Mouse (Mus musculus): Measurements from ENCODE around the gene Map2k3. TPM values are rescaled to one million over a fixed set of nuclear protein-coding genes. Genes with fewer than 3 reads are reported as not detected.
"Not testable (repeated sequence)": the region's sequence is repeated elsewhere in the genome, so short reads cannot be mapped to it uniquely, and the experiment has no call there.

Gene Map2k3
- 92.1 and 92.2 TPM in 2 replicates for polyA plus RNA-seq (2015; fragmentation: Nextera tagmentation; extraction: Ambion mirVana)

GRCm38 (mm10) chr11:60931869-60932481 is at the start of gene Map2k3:
Gene Map2k3, plus strand, starts transcription at chr11:60932033.
- no peaks in the 10 kb centered on the region for H3K9me3 ChIP-seq
- peak within 1 kb of the TSS; percentile 91 for H3K4me2 ChIP-seq
- H3K27me3 ChIP-seq = no peaks in the 10 kb centered on the region
- under 1% methylated on average over 59 of the region's 59 CpGs for WGBS
- peaks cover 63% of the 10 kb centered on the region for H3K4me1 ChIP-seq
- H3K27ac ChIP-seq = peak within 1 kb of the TSS; percentile 65
- H3K9ac ChIP-seq = peak within 1 kb of the TSS; percentile 90
- ATAC-seq (ENCODE audit: insufficient number of reproducible peaks, insufficient read depth, low FRiP score, low TSS enrichment, low read depth) = peak; percentile 91
- 0 out of 2 replicates have a peak, but pooled peaks cover 2% of the 10 kb centered on the region for H3K36me3 ChIP-seq
- peak within 1 kb of the TSS; percentile 94 for H3K4me3 ChIP-seq

DNA sequence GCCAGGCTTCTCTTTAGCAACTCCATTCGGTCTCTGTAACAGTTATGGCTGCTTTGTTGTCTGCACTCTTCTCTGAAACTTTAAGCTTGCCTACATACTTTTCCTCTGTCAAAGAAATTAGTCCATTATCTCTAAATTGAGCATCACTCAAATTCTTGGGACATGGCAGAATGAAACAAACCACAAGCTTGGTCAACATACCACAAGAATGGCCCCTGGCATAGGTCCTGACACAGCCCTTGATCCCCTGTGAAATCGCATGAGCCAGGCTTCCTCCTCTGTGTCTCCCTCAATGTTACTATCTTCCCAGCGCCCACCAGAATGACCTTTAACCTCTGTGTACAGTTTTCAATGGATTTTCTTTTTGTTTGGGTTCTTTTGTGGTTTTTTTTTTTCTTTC is 49.4 kb upstream of the Map2k3 start:
- Histone ChIP-seq H3K9ac (no peak overlapping the region), H3K27me3 (no peaks in the 10 kb centered on the region), H3K36me3 (no peaks in the 10 kb centered on the region), H3K4me2 (no peak overlapping the region), H3K9me3 (no peaks in the 10 kb centered on the region), H3K4me3 (no peak overlapping the region), H3K4me1 (peaks cover 12% of the 10 kb centered on the region), H3K27ac (no peak overlapping the region)
- ATAC-seq (ENCODE audit: insufficient number of reproducible peaks, insufficient read depth, low FRiP score, low TSS enrichment, low read depth) = no peak
- WGBS = 72% methylated on average over 3 of the region's 3 CpGs

DNA sequence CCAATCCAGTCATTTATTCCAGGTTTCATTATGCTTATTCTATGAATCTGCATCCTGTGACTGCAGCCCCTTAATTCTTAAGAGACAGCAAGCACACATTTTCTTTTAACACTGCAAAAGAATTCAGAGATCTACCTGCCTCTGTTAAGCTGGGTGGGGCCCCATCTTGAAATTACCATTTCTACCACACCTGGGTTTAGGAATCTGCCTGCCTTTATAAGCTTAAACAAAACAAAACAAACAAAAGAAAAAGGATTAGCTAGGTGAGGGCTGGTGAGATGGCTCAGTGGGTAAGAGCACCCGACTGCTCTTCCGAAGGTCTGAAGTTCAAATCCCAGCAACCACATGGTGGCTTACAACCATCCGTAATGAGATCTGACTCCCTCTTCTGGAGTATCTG is 44.8 kb upstream of the Map2k3 start:
- not testable (repeated sequence) for H3K4me1 ChIP-seq; H3K4me3 ChIP-seq; ATAC-seq (ENCODE audit: insufficient number of reproducible peaks, insufficient read depth, low FRiP score, low TSS enrichment, low read depth); H3K36me3 ChIP-seq; H3K4me2 ChIP-seq; H3K9me3 ChIP-seq; H3K27ac ChIP-seq; H3K27me3 ChIP-seq; H3K9ac ChIP-seq
- 81% methylated on average over 3 of the region's 3 CpGs for WGBS

DNA sequence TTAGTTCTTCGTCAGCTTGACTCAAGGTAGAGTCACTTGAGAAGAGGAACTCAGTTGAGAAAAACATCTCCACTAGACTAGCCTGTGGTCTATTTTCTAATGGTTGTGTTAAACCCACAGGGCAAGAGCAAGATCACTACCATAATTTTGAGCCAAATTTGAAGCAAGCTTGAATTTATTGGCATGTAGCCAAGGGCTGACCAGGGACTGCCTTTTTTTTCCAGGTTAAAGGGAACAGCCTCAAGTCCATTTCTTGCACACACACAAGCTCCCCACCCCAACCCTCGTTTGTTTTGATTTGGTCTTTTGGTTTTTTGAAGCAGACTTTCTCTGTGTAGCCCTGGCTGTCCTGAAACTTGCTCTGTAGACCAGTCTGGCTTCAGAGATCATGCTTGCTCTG is 42.0 kb upstream of the Map2k3 start:
- Histone ChIP-seq H3K9me3 (no peaks in the 10 kb centered on the region), H3K4me3 (no peak overlapping the region), H3K27ac (no peak overlapping the region), H3K4me2 (no peak overlapping the region), H3K36me3 (no peaks in the 10 kb centered on the region), H3K4me1 (no peaks in the 10 kb centered on the region), H3K27me3 (no peaks in the 10 kb centered on the region), H3K9ac (no peak overlapping the region)
- ATAC-seq (ENCODE audit: insufficient number of reproducible peaks, insufficient read depth, low FRiP score, low TSS enrichment, low read depth) = no peak
- 49% methylated on average over 2 of the region's 2 CpGs for WGBS

GRCm38 (mm10) chr11:60890286-60890685 is 41.5 kb upstream of the Map2k3 start:
- no peak for ATAC-seq (ENCODE audit: insufficient number of reproducible peaks, insufficient read depth, low FRiP score, low TSS enrichment, low read depth)
- H3K4me1 ChIP-seq = no peaks in the 10 kb centered on the region
- no peaks in the 10 kb centered on the region for H3K27me3 ChIP-seq
- WGBS = 42% methylated on average over 6 of the region's 6 CpGs
- no peak overlapping the region for H3K4me3 ChIP-seq
- H3K9ac ChIP-seq = no peak overlapping the region
- H3K9me3 ChIP-seq = no peaks in the 10 kb centered on the region
- H3K4me2 ChIP-seq = no peak overlapping the region
- no peaks in the 10 kb centered on the region for H3K36me3 ChIP-seq
- H3K27ac ChIP-seq = no peak overlapping the region

GRCm38 (mm10) chr11:60890744-60891143 is 41.1 kb upstream of the Map2k3 start:
- 46% methylated on average over 3 of the region's 3 CpGs for WGBS
- Histone ChIP-seq H3K27me3 (no peaks in the 10 kb centered on the region), H3K4me3 (no peak overlapping the region), H3K9me3 (no peaks in the 10 kb centered on the region), H3K4me1 (peaks cover 3% of the 10 kb centered on the region), H3K4me2 (no peak overlapping the region), H3K27ac (no peak overlapping the region), H3K9ac (no peak overlapping the region), H3K36me3 (no peaks in the 10 kb centered on the region)
- no peak for ATAC-seq (ENCODE audit: insufficient number of reproducible peaks, insufficient read depth, low FRiP score, low TSS enrichment, low read depth)

GRCm38 (mm10) chr11:60895915-60896314 is 35.9 kb upstream of the Map2k3 start:
- 10% methylated on average over 4 of the region's 4 CpGs for WGBS
- ATAC-seq (ENCODE audit: insufficient number of reproducible peaks, insufficient read depth, low FRiP score, low TSS enrichment, low read depth) = no peak
- Histone ChIP-seq H3K4me3 (no peak overlapping the region), H3K4me1 (peaks cover 7% of the 10 kb centered on the region), H3K27me3 (no peaks in the 10 kb centered on the region), H3K4me2 (no peak overlapping the region), H3K9me3 (no peaks in the 10 kb centered on the region), H3K9ac (no peak overlapping the region), H3K36me3 (no peaks in the 10 kb centered on the region), H3K27ac (no peak overlapping the region)

- no peak overlapping the region for H3K4me2 ChIP-seq
- H3K9ac ChIP-seq = no peak overlapping the region
- no peaks in the 10 kb centered on the region for H3K9me3 ChIP-seq
- no peak for ATAC-seq (ENCODE audit: insufficient number of reproducible peaks, insufficient read depth, low FRiP score, low TSS enrichment, low read depth)
- no peak overlapping the region for H3K27ac ChIP-seq
- H3K36me3 ChIP-seq = peaks cover 39% of the 10 kb centered on the region
- 63% methylated on average over 7 of the region's 7 CpGs for WGBS
- no peak overlapping the region for H3K4me3 ChIP-seq
- peaks cover 5% of the 10 kb centered on the region; the same call in 1 of the 2 replicates for H3K4me1 ChIP-seq
- H3K27me3 ChIP-seq = no peaks in the 10 kb centered on the region
Observed at GRCm38 (mm10) chr11:60902001-60902400, 29.8 kb upstream of the Map2k3 start.

DNA sequence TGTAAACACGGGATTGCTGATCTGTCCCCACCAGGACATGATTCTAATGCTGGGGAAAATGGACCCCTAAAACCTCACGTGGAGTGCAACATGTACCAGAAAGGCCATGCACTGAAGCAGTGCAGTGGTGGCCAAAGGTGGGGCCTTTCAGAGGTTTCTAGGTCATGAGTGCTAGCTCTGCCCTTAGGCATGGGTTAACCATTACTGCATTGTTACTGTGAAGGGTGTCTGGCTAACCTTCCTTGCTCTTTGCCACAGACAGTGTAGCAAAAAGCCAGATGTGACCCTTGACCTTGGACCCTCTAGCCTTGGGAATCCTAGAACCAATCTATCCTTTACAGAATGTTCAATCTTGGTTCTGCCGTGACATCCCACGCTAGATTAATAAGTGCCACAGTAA is 29.3 kb upstream of the Map2k3 start:
- WGBS = 24% methylated on average over 4 of the region's 4 CpGs
- ATAC-seq (ENCODE audit: insufficient number of reproducible peaks, insufficient read depth, low FRiP score, low TSS enrichment, low read depth) = no peak
- peaks cover 39% of the 10 kb centered on the region for H3K36me3 ChIP-seq

DNA sequence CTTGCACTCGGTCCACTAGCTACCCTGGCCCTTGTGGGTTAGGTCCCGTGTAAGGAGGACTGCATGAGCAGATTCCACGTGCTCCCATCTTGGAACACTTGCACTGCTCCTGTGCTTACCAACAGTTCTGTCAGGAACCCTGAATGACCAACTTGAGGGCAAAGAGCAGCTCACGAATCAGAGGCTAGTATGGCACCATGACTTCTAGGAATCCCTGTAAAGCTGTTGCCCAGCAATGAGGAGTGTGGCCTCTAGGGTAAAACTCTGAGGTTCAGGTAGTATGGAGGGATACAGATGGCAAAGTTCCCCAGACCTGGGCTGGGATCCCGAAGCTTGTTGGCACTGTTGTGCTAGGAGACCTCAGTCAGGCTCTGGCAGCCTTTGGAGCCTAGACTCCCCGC is 28.2 kb upstream of the Map2k3 start:
- Histone ChIP-seq H3K4me3 (no peak overlapping the region), H3K9ac (no peak overlapping the region), H3K4me2 (no peak overlapping the region), H3K27ac (no peak overlapping the region), H3K36me3 (peaks cover 39% of the 10 kb centered on the region), H3K9me3 (no peaks in the 10 kb centered on the region), H3K27me3 (no peaks in the 10 kb centered on the region), H3K4me1 (peaks cover 5% of the 10 kb centered on the region; the same call in 1 of the 2 replicates)
- 89% methylated on average over 6 of the region's 6 CpGs for WGBS
- no peak for ATAC-seq (ENCODE audit: insufficient number of reproducible peaks, insufficient read depth, low FRiP score, low TSS enrichment, low read depth)

More for the DNA sequence above, 29.3 kb upstream of the Map2k3 start:
- Histone ChIP-seq H3K27me3 (no peaks in the 10 kb centered on the region), H3K9me3 (no peaks in the 10 kb centered on the region), H3K4me1 (peaks cover 5% of the 10 kb centered on the region; the same call in 1 of the 2 replicates), H3K4me3 (no peak overlapping the region), H3K9ac (no peak overlapping the region), H3K4me2 (no peak overlapping the region), H3K27ac (no peak overlapping the region)

DNA sequence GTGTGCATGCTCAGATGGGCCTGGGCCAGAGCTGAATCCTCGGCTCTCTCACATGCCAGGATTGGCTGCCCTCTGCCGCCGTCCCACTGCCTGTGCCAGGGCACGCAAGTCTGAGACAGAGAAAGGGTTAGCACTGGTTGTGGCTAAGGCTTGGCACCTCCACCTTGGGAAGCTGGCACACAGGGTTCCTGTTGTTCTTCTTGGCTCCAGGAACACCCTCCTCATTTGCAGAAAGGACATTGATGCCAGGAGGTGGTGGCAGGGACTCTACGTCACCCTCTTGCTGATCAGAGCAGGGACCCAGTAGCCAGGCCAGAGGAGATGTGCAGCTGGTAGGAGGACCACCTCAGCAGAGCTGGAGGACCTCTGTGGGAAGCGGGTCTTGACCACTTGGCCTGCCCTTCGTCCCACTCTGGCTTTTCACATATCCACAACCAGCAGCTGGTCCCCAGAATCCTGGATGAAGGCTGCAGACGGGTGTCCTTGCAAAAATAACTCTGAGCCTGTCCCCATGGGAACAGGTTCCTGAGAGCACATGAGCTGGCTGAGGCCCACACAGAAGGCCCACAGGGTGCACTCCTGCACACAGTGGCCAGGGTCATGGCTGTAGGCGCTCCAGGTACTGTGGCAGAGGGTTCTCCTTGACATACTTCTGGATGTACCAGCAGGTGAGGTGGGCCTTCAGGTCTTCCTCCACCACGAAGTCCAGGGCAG is 26.3 kb upstream of the Map2k3 start:
- 90% methylated on average over 10 of the region's 10 CpGs for WGBS
- H3K4me1 ChIP-seq = peaks cover 5% of the 10 kb centered on the region; the same call in 1 of the 2 replicates
- ATAC-seq (ENCODE audit: insufficient number of reproducible peaks, insufficient read depth, low FRiP score, low TSS enrichment, low read depth) = no peak
- no peak overlapping the region for H3K4me3 ChIP-seq
- H3K36me3 ChIP-seq = peaks cover 41% of the 10 kb centered on the region
- no peak overlapping the region for H3K27ac ChIP-seq
- no peak overlapping the region for H3K9ac ChIP-seq
- H3K27me3 ChIP-seq = no peaks in the 10 kb centered on the region
- H3K4me2 ChIP-seq = no peak overlapping the region
- no peaks in the 10 kb centered on the region for H3K9me3 ChIP-seq

GRCm38 (mm10) chr11:60906449-60906848 is 25.4 kb upstream of the Map2k3 start:
- Histone ChIP-seq H3K4me3 (no peak overlapping the region), H3K27ac (no peak overlapping the region), H3K27me3 (no peaks in the 10 kb centered on the region), H3K36me3 (peaks cover 41% of the 10 kb centered on the region), H3K4me2 (no peak overlapping the region), H3K4me1 (peaks cover 7% of the 10 kb centered on the region), H3K9me3 (no peaks in the 10 kb centered on the region), H3K9ac (no peak overlapping the region)
- no peak for ATAC-seq (ENCODE audit: insufficient number of reproducible peaks, insufficient read depth, low FRiP score, low TSS enrichment, low read depth)
- 93% methylated on average over 4 of the region's 4 CpGs for WGBS
